Mouse (Mus musculus) granulocyte monocyte progenitor cell, adult 5-6 weeks (primary cell): ENCODE measurements around the gene Flrt3. TPM values are rescaled to one million over a fixed set of nuclear protein-coding genes. Genes with fewer than 3 reads are reported as not detected.

Experiments
- ATAC-seq: replicated peaks from 2 replicates; pipeline ENCODE4 v1.8.0; 2016; ENCODE audit warnings: mild to moderate bottlenecking, moderate TSS enrichment, inconsistent platforms; ENCODE audit not compliant: poor library complexity, severe bottlenecking
- total RNA-seq, 2 experiments: library from RNA; stranded (forward) in 1 of 2; stranded (reverse) in 1 of 2; fragments of 200-712, 200-1000 nt in 1 of 2; fragments of >200 nt in 1 of 2; fragmentation: Nextera tagmentation in 1 of 2; gene quantifications; 2 replicates each; pipeline ENCODE4 v1.2.3; 2014 to 2017

The Flrt3 gene
- total RNA-seq (2014; fragmentation: Nextera tagmentation) = not detected in 2 replicates
- total RNA-seq (2017) = not detected in 2 replicates

DNA sequence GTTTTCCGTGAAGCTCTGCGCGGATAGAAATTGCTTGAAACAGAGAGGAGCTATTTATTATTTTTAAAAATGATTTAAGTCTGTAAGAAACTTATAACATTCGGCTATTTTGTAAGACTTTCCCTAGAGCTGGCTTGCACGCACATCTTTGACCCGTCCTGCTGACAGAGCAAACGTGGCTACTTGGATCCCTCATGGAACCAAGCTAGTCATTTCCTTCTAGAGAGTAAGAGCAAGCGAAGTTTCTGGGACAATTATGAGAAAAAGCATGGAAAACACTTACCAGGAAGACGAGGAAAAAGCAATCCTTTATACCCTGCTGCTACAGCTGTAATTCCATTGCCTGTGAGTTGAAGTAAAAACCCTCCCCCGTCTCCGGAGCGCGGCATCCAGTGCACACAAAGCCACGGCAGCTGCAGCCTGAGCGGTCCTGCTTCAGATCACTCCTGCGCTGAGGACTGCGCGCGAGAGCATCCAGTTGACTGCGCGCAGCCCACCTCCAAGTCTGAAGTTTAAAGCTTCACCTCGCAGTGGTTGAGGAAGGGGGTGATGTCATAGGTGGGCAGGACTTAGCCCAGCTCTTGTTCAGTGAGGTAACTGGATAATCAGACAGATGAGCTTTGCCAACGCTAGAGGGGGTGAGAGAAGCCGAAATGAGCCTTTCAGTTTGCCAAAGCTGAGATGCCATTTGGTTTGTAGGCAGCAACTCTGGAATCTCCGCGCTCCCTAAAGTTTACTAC lies at the start of gene Flrt3:
TSS of gene Flrt3 (minus strand) at position 507 of the 740 bp plus-strand sequence.
- ATAC-seq = peak; percentile 99

- ATAC-seq = no peak
Observed at GRCm38 (mm10) chr2:140717407-140717806, 46.1 kb upstream of the Flrt3 start.

DNA sequence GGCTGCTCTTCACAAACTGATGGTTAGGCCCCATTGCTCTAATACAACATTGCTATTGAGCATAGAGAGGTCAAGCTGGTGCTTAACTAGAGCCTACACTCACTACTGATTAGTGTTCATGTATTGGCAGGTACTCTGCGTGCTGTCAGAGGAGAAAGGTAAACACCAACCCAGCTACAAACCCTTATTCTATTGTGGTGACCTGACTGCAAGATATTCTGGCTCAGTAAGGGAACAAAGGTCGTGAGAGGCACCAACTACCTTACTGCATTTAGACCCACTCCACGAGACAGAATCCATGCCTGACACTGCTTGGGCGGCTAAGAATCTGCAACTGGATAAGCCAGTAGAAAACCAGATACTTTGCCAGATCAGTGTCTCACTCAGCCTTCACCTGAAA lies 44.6 kb upstream of the Flrt3 start:
- no peak for ATAC-seq

DNA sequence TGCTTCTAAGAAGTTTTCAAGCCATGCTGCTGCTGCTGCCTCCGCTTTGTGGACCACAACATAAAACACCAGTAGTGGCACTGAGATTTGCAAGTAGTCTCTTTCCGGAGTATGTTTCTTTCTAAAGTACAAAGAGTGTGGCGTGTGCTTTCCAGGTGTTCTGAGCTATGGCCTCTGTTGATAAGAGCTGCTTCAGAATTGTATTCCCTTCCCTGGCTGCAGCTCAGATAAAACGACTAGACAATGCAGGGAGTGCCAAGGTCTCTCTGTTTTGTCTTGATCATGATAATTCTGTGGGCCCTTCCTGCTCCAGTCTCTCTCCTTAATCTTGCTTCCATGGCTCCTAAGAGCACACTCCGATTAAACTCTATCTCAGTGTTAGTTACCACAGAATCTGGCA lies 36.3 kb upstream of the Flrt3 start:
- no peak for ATAC-seq

DNA sequence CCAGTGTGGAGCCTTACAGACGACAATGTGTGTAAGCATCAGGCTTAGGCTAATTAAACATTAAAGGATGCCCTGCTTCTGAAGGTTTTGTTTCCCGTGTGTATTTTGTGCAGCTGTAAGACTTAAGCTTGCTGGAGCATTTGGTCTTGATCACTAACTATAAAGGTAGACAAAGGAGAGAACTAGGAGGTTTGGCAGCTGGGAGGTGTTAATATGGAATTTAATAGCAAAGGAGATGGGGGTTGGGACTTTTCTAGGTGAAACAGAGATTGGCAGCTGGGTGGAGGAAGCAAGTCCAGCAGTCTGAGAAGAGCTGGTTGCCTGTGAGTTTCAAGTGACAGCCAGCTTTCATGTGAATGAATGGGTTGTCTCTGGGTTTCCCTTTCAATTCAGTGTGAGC lies 34.0 kb upstream of the Flrt3 start:
- ATAC-seq = no peak

DNA sequence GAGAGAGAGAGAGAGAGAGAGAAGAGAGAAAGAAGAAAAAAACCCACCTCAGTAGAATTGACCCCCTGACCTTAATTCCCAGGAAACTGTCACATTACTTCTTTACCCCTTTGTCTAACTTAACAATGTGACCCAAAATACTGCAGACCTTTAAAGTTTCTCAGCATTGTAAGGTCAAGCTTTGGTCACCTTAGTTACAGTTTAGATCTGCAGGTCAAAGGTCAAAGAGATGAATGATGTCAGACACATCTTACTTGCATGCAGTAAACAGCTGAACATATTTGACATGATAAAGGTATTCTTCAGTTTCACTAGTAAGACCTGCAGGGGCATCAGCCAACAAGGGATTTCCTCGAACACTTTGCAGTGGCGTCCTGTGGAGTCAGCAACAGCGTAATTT lies 32.9 kb upstream of the Flrt3 start:
- no peak for ATAC-seq

GRCm38 (mm10) chr2:140703377-140703776 lies 32.1 kb upstream of the Flrt3 start:
- ATAC-seq = no peak

- ATAC-seq = no peak
Observed at GRCm38 (mm10) chr2:140698585-140698984, 27.3 kb upstream of the Flrt3 start.

DNA sequence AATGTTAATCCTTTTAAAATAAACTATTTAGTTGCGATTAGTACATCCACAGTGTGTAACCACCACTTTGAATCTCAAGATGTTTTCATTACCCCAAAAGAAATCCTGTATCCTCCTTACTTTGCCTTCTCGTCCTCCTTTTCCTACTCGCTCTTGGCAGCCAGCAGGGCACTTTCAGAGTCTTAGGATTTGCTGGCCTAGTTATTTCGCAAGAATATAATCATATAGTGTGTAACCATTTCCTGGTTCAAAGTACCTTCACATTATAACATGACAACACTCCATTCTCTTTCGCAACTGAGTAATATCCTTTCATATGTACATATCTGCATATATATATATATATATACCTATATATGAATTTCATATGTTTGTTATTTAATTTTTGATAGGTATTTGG lies 22.6 kb upstream of the Flrt3 start:
- peak; percentile 58 for ATAC-seq

- ATAC-seq = no peak
Observed at GRCm38 (mm10) chr2:140692461-140692860, 21.2 kb upstream of the Flrt3 start.

DNA sequence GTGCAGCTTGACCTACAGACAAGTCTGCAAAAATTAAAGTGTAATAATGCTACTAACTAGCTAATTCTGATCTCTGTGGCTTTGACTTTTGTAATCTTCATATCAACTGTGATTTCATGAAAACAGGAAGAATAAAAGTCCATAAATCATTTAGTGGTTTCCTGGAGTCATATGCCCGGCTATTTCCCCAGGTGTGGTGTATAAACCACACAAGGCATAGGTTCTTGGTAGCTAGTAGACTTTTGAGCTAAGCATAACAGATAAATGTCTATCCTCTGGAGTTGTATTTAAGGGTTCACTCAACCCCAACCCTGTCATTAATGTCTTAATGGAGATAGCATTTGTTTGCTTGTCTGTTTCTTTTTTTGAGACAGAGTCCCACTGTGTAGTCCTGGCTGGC lies 20.1 kb upstream of the Flrt3 start:
- ATAC-seq = no peak; the same call in 1 of the 2 replicates

- ATAC-seq = no peak; the same call in 1 of the 2 replicates
Observed at GRCm38 (mm10) chr2:140690906-140691305, 19.6 kb upstream of the Flrt3 start.

DNA sequence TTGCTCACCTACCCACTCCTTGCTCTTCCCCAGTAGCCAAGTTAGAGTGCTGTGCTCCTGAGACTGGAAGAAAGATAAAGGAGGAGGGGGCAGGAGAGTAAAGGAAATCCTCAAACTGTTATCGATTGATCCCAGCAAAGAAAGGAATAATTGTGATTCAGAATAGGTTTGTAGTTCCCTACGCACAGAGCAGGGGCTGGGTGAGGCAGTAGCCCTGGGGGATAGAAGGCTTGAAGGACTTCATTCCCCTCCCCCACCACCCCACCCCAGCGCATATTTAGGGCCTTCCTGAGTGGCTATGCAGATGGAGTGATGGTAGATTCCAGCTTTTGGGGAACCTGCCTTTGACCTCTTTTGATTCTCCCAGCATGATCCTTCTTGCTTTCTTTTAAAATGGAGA lies 5.5 kb upstream of the Flrt3 start:
- ATAC-seq = no peak

DNA sequence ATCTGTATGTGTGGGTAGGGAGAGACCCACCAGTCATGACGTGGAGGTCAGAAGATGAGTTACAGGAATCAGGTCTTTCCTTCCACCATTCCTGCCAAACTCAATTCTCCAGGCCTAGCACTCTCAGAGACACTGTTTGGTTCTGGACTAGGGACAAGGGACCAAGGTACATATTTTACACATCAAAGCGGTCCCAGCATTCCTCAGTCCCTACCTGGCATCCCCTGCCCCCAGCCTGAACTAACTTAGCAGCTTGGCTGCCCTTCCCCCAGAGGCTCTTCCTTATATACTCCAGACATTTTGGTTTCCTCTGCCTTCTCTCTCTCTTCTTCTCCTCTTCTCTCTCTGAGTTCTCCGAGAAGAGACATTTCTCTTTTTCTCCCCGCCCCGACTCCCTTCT lies 2.2 kb upstream of the Flrt3 start:
- ATAC-seq = no peak

- no peak for ATAC-seq
Observed at GRCm38 (mm10) chr2:140670457-140670856, 812 bp downstream of the Flrt3 start.

- no peak for ATAC-seq
Observed at GRCm38 (mm10) chr2:140669786-140670185, 1.5 kb downstream of the Flrt3 start.

- no peak for ATAC-seq
Observed at GRCm38 (mm10) chr2:140669081-140669480, 2.2 kb downstream of the Flrt3 start.

DNA sequence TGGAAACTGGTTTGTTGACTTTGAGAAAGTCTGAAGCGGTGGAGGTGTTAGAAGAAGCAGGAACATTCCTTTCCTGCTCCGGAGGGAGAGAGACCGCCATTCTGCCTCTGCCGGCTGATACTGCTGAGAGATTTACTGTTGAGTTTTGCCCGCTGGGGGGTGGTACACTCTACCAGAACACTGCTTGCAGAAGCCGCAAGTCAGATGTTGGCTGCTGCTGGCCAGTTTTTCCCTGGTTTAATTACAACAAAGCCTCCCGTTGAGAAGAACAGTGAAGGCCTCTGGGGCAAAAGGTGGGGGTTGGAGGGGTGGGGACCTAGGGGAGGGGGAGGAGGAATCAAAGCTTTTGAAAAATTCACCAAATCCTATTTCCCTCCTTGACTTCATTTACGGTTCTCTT lies 3.0 kb downstream of the Flrt3 start:
- peak; percentile 30; the same call in 1 of the 2 replicates for ATAC-seq

DNA sequence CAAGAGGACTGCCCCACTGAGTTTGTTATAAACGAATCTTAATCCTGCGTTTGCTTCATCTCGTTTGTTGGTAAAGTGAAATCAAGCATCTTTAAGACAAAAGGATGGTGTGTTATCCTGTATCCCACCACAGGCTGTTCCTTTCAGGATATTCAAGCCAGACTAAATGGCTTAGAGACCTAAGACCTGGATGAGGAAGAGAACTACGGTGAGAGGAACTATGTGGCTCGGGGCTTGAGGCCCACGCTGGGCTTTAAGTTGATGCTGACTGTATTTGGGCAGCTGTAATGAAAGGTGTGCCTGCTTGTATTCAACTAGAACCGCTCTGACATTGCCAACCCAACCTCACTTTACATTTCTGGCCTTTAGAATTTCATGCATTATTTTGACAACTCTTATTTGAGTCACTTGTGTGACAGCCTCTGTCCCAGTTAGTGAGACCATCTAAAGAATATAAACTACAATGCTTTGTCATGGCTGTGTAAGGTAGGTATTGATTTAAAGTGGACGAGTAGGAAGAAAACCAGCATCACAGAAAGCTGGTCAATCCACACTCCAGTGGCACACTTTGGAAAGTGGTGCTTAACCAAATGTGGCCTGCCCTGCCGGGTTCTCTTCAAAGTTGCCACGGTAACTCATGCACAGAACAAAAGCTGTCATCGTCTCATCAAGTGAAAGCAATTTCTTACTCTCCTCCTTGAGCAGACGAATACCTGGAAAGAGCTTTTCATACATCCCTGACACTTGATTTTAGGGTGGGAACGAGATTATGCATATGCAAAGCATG lies 3.8 kb downstream of the Flrt3 start:
- ATAC-seq = no peak

GRCm38 (mm10) chr2:140666846-140667245 lies 4.4 kb downstream of the Flrt3 start:
- no peak for ATAC-seq

DNA sequence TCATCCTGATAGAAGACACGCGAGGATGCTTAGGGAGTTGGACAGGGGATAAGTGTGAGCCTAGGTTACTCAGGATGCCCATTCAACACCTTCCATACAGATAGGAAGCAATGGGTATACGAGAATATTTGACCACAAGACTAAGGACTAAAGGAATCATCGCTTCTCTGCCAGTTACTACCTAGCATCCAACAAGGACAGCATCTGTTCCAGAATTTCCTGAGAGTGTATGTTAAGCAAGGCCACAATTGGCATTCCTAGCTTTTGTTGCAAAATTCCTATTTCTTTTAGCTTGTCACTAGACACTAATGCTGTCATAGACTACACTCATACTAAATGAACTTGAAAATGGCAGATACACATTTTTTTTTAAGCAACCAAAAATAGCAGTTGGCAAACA lies 6.9 kb downstream of the Flrt3 start:
- no peak for ATAC-seq

GRCm38 (mm10) chr2:140662673-140663072 lies 8.6 kb downstream of the Flrt3 start:
- no peak for ATAC-seq
